Mouse (Mus musculus) kidney, postnatal 14 days (tissue): ENCODE results near the gene Tmem150a.

ENCODE experiments used
- DNase-seq: peaks from one replicate; pipeline ENCODE4 v3.0.0; 2022; ENCODE audit warnings: mixed read lengths

Tmem150a gene

DNA sequence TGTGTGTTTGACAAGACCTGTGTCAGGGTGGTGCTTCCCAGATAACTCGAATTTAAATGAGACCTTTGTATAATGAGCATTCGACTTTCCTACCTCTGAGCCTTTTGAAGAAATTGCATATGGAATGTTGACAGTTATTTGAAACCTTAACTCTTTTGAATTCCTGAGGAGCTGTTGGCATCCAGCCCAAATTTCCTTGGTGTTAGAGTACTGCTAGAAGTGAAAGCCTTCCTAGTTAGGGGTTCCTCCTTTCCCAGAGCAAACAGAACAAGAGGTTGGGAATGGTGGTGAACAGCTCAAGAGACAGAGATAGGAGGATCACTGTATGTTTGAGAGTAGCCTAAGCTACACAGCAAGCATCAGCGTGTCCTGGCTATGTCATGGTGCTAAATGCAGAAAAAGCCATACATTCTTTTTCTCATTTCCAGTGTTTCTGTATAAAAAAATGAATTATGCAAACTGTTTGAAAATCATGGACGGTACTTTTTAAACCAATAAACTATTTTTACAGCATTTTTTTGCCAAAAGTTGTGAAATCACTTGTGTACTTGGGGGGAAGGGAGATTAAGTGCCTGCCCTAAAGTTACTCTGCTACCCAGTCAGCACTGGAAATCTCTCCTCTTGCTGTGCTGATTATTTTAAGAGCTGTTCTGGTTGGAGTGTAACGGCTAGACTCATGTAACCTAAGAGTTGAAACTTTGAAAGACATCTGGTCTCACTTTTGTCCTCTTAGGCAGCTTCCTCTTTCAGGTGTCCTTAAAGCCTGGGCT is 2.4 kb upstream of the Tmem150a start:
- DNase-seq, result peak; percentile 72

DNA sequence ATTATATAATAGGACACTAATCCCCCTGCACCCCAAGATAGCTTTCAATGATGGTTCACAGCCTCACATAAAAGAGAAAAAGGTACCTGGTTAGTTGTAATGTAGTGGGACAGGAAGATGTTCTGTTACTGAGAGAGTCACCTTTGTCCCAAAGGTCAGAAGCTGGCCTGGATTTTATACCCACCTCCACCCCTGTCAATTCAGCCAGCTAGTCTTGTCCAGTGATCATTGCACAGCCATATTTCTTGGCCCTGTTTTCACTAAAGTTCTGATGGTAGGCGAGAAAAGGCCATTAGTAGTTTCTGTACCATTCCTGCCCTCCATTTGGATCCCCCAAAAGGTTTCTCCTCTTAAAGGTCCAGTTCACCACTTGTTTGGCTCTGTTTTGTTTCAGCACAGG is 1.2 kb upstream of the Tmem150a start:
- no peak for DNase-seq

DNA sequence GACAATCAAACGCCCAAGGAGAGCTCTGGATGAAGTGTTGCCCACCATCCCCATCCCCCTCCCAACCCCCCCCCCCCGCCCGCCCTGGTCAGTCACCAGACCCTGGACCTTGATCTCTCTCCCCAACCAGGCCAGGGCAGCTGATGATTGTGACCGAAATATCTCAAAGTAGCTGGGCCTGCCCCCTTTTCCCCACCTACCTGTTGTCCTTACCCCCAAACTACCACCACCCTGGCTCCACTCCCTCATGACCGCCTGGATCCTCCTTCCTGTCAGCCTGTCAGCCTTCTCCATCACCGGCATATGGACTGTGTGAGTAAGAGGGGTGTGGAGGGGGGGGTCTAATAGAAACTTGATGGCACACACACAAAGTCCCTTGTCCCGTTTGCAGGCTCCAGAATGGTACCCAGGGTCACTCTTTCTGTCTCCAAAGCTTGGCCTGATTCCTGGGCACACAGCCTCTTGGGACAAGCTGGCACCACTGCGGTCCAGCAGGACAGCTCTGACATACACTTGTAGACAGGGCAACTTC is 820 bp downstream of the Tmem150a start:
- DNase-seq, result no peak

DNA sequence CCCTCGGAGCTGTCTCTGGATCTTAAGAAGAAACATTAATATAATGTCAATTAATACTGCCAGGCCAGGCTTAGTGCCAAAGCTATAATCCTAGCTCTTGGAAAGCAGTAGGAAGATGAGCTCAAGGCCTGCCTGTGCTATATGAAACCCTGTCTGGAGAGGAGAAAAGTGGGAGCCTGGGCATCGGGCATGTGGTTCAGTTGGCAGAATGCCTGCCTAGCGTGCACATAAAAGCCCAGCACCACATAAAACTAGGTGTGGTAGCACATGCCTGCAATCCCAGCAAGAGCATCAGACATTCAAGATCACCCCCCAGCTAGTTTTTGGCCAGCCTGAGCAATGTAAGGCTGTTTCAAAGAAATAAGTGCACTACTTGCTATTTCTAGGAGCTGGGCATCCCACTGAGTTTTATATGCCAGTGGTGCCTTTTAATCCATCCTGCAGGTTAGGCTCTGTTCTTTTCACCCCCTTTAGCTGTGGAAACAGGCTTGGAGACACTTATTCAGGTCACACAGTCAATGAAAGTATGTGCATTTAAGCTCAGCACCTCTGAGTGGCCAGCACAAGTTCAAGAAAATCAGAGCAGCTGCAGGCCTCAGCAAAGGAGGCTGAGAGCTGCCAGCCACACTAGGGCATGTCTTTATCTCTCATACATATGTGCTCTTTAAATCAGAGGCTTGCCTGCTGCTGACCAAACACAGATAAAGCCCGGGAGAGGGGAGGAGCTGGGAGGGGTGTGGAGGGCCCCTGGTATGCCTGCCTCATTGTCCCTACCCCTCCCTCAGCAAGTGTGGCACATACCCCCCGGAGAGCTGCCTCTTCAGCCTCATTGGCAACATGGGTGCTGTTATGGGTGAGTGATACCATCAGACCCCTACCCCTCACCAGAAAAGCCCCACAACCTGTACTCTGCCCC is 2.2 kb downstream of the Tmem150a start:
- DNase-seq, result no peak

DNA sequence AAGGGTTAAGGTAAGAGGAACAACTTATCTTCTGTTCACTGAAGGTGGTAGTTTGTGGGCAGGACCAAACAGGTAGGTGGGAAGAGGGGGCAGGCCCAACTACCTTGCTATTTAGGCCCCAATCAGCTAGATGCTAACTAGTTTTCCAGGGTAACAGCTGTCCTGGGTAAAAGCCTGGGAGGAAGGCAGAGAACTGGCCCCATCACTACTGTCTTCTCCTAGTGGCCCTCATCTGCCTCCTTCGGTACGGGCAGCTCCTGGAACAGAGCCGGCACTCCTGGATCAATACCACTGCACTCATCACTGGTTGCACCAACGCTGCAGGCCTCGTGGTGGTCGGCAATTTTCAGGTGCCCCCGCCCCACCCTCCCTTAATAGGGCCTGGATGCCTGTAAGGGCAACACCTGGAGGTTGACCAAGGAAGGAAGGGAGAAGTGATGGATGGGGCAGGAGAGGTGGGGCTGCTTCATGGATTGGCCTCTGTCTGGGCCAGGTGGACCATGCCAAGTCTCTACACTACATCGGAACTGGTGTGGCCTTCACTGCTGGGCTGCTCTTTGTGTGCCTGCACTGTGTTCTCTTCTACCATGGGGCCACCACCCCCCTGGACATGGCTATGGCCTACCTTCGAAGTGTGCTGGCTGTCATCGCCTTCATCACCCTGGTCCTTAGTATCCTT is 3.0 kb downstream of the Tmem150a start:
- no peak for DNase-seq

DNA sequence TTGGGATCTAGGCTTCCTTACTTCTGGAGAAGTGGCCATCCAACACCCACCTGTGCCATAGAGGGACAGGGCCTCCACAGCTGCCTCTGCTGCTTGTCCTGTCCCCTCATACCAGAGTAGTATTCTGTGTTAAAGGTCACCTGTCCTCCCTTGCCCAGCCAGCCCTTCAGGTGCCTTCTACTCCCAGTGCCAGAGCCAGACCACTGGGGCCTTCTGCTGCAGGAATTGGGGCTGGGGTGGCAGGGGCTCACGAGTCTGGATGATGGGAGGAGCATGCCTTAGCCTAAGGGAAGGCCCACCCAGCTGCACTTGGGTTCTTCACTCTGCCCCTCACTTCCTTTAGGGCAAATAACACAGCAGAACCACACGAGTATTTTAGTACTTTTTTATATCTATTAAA is 4.1 kb downstream of the Tmem150a start:
- no peak for DNase-seq

DNA sequence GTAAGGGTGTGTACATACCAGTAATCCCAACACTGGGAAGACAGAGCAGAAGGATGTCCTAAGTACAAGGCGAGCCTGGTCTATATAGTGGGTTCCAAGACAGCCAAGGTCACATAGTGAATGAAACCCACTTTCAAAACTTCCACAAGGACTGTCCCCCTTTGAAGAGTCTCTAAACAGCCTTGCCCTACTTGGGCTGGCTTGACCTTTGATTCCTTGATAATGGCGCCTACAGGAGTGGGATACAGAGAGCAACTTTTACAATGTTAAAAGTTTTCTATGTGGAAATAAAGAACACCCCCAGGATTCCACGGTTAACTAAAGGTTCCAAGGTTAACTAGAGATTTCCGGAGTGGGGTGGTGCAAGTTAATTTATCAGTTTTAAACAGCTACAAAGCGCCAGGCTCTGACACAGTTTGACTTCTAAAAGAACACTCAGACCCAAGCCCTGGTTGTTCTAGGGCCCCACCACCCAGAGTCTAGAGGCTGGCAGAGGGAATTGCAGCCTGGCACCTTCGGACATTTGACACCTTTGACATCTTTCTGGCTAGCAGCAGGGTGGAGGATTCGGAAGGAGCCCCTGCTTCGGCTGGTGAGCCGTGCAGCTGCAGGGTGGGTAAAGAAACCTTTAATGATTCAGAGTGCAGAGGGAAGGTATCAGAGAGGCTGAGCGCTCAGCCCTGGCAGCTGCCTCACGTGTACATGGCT is 4.8 kb downstream of the Tmem150a start:
- no peak for DNase-seq

DNA sequence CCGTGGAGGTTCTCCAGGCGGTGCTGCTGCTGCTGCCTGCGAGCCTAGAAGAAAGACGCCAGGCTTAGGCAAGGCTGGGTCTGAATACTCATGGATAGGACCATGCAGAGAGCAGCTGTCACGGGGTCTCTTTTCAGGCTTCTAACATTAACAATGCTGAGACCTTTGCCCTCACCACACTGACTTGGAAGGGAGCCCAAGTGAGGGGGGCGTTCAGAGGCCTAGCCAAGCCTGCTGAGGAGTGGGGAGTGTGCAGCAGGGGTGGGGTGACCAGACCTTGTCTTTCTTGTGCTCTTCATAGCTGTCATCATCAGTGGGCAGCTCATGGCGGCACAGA is 5.3 kb downstream of the Tmem150a start:
- DNase-seq, result peak; percentile 78

DNA sequence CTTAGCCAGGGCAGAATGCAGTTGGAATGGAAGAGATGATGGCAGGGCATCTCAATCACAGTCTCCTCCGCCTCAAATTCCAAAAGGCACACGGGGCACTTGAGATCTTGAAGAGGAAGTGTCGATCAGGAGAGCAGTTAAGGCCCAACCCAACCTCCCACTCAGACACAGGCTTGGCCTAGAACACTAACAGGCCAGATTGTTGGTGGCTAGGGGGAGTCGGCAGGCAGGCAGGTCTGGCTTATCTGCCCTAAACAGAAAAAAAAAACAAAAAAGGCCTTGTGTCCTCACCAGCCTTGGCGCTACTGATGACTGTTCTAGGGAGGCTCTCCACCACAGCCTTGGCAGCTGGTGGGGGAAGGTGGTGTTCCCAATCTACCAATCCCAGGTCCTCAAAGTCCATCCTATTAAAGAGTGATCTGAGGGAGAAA is 5.9 kb downstream of the Tmem150a start:
- no peak for DNase-seq

DNA sequence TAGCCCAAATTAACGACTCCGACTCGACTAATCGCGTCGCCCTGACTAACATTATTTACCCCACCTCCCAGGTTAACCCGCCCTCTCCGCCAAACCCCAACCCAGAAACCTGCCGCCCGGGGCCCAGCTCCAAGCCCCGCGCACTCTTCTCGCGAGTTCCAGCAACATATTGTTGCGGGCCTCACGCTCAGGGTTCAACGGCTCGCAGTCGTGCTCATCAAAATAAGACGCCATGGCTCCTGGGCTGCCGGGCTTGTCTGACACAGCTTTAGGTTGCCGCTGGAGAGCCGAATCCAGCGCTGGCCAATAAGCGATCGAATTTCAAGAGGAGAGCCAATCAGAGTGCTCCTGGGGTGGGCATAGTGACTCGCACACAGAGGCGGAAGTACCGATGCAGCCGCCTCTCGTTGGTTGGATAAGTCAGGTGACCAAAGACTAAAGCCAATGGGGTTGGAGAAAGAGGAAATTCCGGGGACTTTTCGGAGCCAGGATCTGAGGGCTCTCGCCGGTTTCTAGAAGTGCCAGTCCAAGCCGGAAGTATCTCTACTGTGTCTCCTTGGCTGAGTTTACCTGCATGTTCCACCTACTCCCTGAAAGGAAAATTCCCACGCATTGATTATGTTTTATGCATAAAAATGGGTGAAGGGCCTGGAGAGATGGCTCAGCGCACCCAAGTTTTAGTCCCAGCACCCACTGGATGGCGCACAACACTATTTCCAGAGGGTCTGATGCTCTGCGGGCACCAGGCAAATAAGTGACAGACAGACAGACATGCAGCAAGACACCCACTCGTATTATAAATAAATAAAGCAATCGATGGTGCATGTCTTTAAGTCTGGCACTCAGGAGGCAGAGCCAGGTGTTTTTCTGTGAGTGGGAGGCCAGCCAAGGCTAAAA is 7.1 kb downstream of the Tmem150a start:
- peak; percentile 97 for DNase-seq

DNA sequence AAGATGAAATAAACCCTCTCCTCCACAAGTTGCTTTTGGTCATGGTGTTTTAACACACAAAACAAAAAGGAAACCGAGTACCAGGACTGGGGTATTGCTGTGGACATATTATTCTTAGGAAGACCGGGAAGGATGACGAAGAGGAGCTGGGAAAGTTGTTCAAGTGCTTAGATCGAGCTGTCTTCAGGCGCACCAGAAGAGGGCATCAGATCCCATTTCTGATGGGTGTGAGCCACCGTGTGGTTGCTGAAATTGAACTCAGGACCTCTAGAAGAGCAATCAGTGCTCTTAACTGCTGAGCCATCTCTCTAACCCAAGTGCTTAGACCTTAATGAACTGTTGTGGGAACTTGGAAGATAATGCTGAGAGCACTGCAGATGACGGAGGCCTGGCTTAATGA is 8.8 kb downstream of the Tmem150a start:
- no peak for DNase-seq

DNA sequence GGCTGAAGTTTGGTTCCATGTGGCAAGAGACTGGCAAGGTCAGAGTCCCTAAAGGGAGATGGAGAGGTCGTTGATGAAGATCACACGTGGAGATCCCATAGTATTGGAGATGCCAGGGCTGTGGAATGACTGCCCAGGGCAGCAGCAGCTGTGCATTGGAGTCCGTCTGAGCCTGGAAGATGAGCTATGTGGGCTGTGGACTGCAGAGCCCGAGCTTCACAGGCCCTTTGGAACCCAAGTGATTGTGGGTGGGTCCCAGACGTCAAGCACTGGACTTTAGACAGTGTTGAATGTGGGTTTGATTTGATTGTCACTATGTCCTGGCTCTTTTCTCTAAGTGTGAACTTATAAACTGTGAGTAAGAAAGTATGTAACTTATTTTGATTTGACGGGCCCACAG is 9.7 kb downstream of the Tmem150a start:
- no peak for DNase-seq

DNA sequence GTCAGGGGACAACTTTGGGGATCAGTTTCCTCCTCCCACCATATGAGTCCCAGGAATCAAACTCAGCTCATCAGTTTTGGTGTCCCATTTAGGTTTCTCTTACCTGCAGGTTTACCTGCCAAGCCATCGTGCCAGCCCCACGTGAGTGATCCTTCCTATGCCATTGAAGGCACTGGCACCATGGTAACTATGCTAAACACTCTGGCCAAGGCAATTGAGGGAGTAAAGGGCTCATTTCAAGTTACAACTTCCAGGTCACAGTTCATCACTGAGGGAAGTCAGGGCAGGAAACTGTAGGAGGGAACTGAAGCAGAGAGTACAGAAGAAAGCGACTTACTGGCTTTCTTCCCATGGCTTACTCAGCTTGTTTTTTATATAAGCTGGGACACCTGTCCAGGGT is 11.1 kb downstream of the Tmem150a start:
- no peak for DNase-seq

DNA sequence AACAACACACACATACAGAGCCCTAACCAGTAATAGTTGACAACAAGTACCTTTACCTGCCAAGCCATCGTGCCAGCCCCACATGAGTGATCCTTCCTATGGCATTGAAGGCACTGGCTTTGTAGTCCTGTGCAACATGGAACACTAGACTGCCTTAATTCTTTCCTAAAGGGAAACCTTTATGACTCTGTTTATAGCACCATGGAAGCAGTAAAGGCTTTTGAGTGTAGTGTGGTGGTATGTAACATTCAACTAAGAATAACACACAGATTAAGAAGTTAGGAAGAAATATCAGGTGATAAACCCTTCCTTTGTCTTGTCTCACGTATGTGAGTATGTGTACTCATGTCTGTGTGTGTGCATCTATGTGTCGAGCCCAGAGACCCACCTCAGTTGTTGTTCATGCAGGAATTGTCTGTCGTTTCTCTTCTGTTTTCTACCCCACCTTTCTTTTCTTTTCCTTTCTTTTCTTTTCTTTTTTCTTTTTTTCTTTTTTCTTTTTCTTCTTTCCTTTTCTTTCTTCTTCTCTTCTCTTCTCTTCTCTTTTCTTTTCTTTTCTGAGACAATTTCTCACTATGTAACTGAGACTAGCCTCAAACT is 11.7 kb downstream of the Tmem150a start, which contains the start of gene Rnf181:
TSS of gene Rnf181 (minus strand) at position 113 of the 600 bp plus-strand sequence.
- DNase-seq, result no peak

DNA sequence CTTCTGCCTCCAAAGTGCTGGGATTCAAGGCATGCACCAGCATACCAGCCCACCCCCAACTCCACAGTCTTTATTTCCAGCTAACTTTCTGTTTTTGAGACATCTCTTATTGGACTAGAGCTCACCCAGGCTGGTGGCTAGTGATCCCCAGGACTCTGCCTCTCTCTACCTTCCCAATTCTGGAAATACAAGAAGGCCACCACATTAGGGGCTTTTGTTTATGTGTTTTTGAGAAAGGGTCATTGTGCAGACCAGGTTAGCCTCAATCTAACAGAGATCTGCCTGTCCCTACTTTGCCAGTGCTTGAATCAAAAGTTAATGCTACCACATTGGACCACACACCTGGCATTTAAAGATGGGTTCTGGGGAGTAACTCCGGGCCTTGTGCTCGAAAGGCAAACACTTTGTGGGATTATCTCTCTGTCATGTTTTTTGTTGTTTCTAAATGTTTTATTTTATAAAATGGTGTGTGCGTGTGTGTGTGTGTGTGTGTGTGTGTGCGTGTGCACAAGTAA is 12.3 kb downstream of the Tmem150a start:
- no peak for DNase-seq

DNA sequence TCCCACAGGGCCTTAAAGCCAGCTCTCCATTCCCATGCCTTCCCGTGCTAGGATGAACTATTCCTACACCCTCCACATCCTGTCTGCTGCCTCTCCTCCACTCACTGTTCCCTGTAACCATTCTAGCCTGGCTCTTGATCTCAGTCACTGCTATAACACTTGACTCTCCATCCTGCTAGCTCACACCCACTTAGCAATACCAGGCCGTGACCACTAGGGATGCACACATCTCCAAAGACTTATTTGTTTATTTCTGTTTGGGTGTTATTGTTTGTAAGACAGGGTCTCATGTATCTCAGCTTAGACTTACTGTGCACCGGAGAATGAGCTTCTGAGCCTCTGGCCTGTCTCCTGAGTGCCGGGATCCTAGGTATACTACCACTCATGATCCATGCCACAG is 14.3 kb downstream of the Tmem150a start:
- no peak for DNase-seq

DNA sequence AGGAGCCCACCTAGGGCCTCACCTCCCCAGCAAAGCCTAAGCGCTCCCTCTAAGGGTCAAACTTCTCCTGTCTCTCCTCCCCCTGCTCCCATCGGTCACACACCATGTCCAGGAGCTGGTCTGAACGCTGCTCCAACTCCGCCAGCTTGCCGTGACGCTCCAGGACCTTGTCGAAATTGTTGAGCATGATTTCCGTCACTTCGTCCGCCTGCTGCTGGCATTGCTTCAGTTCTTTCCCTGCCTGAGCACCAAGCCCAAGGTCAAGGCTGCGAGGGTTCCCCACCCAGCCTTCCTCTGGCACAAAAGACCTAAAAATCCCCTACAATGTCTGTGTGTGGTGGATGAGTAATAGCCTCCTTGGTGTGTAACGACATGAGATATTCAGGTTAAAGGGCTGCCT is 14.8 kb downstream of the Tmem150a start:
- DNase-seq, result no peak

DNA sequence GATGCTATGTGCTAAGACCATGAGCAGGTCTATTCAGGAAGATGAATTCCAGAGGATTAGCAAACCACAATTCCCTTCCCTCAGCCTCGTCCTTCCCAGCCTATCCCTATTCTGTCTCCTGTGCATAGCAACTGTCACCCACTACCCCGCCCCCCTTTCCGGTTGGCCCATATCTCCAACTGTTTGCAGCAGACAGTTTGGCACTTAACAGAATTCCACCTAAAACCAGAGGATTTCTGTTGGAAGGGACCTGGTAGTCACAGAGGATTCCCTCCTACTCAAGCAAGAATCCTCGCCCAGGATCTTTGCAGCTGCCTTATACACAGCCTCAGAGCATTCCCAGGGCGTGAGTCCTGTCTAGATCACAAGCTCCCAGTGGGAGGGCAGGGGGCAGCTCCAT is 15.9 kb downstream of the Tmem150a start:
- DNase-seq, result peak; percentile 66

DNA sequence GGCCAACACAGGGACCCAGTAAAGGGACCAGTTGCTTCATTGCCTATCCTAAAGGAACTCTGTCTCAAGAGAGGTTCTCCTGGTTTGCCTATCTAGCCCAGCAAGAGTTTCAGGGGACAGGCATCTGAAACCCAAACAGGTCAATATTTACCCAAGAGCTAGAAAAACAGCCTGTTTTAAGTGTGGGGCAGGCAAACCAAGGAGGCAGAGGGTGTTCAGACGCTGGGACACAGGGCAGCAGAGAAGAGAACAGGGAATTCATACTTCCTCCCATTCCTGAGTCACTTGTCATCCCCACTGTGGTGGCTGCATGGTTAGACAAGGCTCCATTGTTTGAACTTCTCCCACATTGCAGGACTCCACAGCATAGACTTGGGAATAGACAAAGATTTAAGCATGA is 16.3 kb downstream of the Tmem150a start:
- no peak for DNase-seq

DNA sequence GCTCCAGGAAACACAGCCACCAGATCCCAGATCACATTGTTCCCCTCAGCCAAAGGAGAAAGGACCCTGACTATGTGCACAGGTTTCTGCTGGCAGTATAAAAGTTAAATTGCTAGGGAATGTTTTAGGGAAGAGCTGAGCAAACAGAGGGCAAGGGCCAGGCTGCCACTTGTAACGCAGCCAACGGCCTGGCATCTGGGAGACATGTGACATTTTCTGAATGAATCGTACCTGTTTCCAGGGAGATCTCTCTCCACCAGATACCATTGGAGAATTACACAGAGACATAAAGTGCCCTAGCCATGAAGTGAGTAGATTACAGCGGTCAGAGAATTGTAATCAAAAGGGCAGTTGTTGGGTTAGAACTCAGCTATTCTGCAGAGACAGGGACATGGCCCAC is 17.9 kb downstream of the Tmem150a start:
- DNase-seq, result no peak

DNA sequence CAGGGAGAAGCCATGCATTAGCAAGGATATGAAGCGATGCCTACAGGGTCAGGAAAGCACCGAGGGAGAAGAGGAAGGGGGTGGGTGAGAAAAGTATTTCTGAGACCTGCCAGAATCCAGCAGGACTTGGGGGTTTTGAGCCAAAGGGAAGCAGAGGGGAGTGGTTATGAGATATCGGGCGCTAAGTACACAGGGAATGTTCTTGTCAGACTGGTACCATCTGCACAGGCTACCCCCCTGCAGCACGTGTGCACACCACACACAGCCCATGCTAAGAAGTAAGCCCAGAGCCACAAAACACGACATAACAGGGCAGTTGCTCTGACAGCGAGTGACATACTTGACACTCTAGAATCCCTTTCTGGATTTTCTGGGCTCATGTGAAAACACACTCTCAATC is 19.0 kb downstream of the Tmem150a start:
- DNase-seq, result no peak
